Mouse (Mus musculus): ENCODE data around the gene Zbtb20.

DNA sequence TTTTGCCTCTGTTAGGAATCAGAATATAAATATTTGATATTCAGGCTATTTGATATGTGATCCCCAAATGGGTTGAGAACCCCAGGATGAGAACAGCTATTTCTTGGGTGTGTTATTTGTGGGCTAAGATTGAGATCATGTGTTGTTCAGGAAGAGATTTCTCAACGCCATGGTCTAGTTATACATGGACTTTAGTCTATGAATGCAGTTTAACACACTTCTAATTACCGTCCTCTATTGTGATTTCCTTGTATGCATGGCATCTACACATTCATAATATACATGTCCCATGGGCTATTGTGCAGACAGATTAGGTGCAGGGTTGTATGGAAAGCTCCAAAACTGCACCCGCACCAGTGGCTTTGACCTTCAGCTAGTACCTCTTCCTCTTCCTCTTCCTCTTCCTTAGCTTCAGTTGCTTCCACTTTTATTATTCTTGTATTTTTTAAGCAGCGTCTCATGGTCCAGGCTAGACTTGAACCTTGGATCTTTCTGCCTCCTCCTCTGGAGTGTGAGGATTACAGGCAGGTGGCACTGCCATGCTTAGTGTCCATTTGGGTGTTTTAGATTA lies 711.3 kb downstream of the Zbtb20 start:
- TF ChIP-seq POLR2A (IDR thresholded peaks at IDR 0.05; ENCODE audit: low read depth, low read length), result no peak
- TF ChIP-seq CTCF (IDR thresholded peaks at IDR 0.05; ENCODE audit: extremely low read depth, insufficient read length, insufficient replicate concordance, low read depth, low read length), result no peak

Measured in small intestine, adult 2 months (tissue).